Mouse (Mus musculus) right cerebral cortex, postnatal 10 days (tissue): ENCODE measurements around the gene Adssl1.

Experiments used
- DNase-seq, 2 experiments: peaks; one replicate each; pipeline ENCODE4 v3.0.0; 2021; ENCODE audit warnings: low spot score in 2 of 2

The Adssl1 gene

GRCm38 (mm10) chr12:112675245-112676035 is 55.6 kb downstream of the Adssl1 start:
- DNase-seq: peak; percentile 85 to 87

GRCm38 (mm10) chr12:112677076-112677475 is 57.2 kb downstream of the Adssl1 start:
- DNase-seq: no peak

- no peak for DNase-seq
These were observed 58.2 kb downstream of the Adssl1 start for GRCm38 (mm10) chr12:112677943-112678554.

- no peak for DNase-seq
These were observed 58.7 kb downstream of the Adssl1 start, which contains the start of gene Zbtb42 for GRCm38 (mm10) chr12:112678555-112679026. Gene Zbtb42 (plus strand): TSS chr12:112678828.

- no peak for DNase-seq
These were observed 59.5 kb downstream of the Adssl1 start for GRCm38 (mm10) chr12:112679027-112679996.

- DNase-seq: peak in 1 of 2 experiments; percentile 54
These were observed 63.5 kb downstream of the Adssl1 start for GRCm38 (mm10) chr12:112683351-112683750.

- no peak for DNase-seq
These were observed 68.6 kb downstream of the Adssl1 start for GRCm38 (mm10) chr12:112688458-112688857.
